Mouse (Mus musculus): Measurements from ENCODE around the gene Treml2. TPM values are rescaled to one million over a fixed set of nuclear protein-coding genes. Genes with fewer than 3 reads are reported as not detected.

Gene Treml2
- polyA plus RNA-seq, 1 experiment from 2014 or later, result 3.8 TPM

GRCm38 (mm10) chr17:48269833-48270232, 29.5 kb upstream of the Treml2 start:
- peaks cover 80% of the 10 kb centered on the region for H3K4me1 ChIP-seq (replicated peaks)
- 46% methylated on average over 4 of the region's 4 CpGs for WGBS (ENCODE audit: insufficient replicate concordance)
- peak overlapping the region; percentile 94; the same call in 1 of the 2 replicates for H3K27ac ChIP-seq (replicated peaks)
- no peaks in the 10 kb centered on the region for H3K36me3 ChIP-seq (replicated peaks)
- no peaks in the 10 kb centered on the region for H3K27me3 ChIP-seq
- H3K4me3 ChIP-seq (replicated peaks), result no peak overlapping the region
- no peak overlapping the region; the same call in 1 of the 2 replicates for H3K4me2 ChIP-seq
- no peak overlapping the region for H3K9ac ChIP-seq
- ATAC-seq (ENCODE audit: insufficient read depth), result no peak
- no peaks in the 10 kb centered on the region for H3K9me3 ChIP-seq (replicated peaks)

GRCm38 (mm10) chr17:48272158-48272557, 27.1 kb upstream of the Treml2 start:
- Histone ChIP-seq H3K4me1 (replicated peaks) (peaks cover 88% of the 10 kb centered on the region), H3K4me3 (replicated peaks) (peak overlapping the region; percentile 36)

GRCm38 (mm10) chr17:48272598-48272997, 26.7 kb upstream of the Treml2 start:
- Histone ChIP-seq H3K4me2 (peak overlapping the region; percentile 66), H3K4me3 (replicated peaks) (peak overlapping the region; percentile 36), H3K27ac (replicated peaks) (peak overlapping the region; percentile 94), H3K9me3 (replicated peaks) (no peaks in the 10 kb centered on the region), H3K9ac (peak overlapping the region; percentile 42), H3K36me3 (replicated peaks) (no peaks in the 10 kb centered on the region), H3K4me1 (replicated peaks) (peaks cover 83% of the 10 kb centered on the region), H3K27me3 (no peaks in the 10 kb centered on the region)
- 54% methylated on average over 4 of the region's 4 CpGs for WGBS (ENCODE audit: insufficient replicate concordance)
- ATAC-seq (ENCODE audit: insufficient read depth), result peak; percentile 48

More at GRCm38 (mm10) chr17:48272158-48272557, 27.1 kb upstream of the Treml2 start:
- Histone ChIP-seq H3K27me3 (no peaks in the 10 kb centered on the region), H3K36me3 (replicated peaks) (no peaks in the 10 kb centered on the region), H3K9me3 (replicated peaks) (no peaks in the 10 kb centered on the region), H3K27ac (replicated peaks) (peak overlapping the region; percentile 94), H3K9ac (peak overlapping the region; percentile 42), H3K4me2 (peak overlapping the region; percentile 66)
- WGBS (ENCODE audit: insufficient replicate concordance), result 16% methylated on average over 5 of the region's 5 CpGs
- ATAC-seq (ENCODE audit: insufficient read depth), result peak; percentile 96

- H3K36me3 ChIP-seq (replicated peaks), result no peaks in the 10 kb centered on the region
- H3K9me3 ChIP-seq (replicated peaks), result no peaks in the 10 kb centered on the region
- 48% methylated on average over 4 of the region's 4 CpGs for WGBS (ENCODE audit: insufficient replicate concordance)
- no peak overlapping the region for H3K4me3 ChIP-seq (replicated peaks)
- no peak overlapping the region for H3K4me2 ChIP-seq
- H3K27ac ChIP-seq (replicated peaks), result peak overlapping the region; percentile 94
- H3K9ac ChIP-seq, result no peak overlapping the region
- no peak for ATAC-seq (ENCODE audit: insufficient read depth)
- no peaks in the 10 kb centered on the region for H3K27me3 ChIP-seq
- peaks cover 81% of the 10 kb centered on the region for H3K4me1 ChIP-seq (replicated peaks)
These were observed 25.2 kb upstream of the Treml2 start for GRCm38 (mm10) chr17:48274098-48274497.

GRCm38 (mm10) chr17:48274885-48275284, 24.4 kb upstream of the Treml2 start:
- no peak overlapping the region for H3K4me2 ChIP-seq
- H3K4me3 ChIP-seq (replicated peaks), result no peak overlapping the region
- peaks cover 81% of the 10 kb centered on the region for H3K4me1 ChIP-seq (replicated peaks)
- H3K36me3 ChIP-seq (replicated peaks), result no peaks in the 10 kb centered on the region
- no peak overlapping the region for H3K9ac ChIP-seq
- H3K9me3 ChIP-seq (replicated peaks), result no peaks in the 10 kb centered on the region
- H3K27ac ChIP-seq (replicated peaks), result peak overlapping the region; percentile 94
- 19% methylated on average over 6 of the region's 6 CpGs for WGBS (ENCODE audit: insufficient replicate concordance)
- no peaks in the 10 kb centered on the region for H3K27me3 ChIP-seq
- no peak for ATAC-seq (ENCODE audit: insufficient read depth)

GRCm38 (mm10) chr17:48275736-48276135, 23.6 kb upstream of the Treml2 start:
- H3K36me3 ChIP-seq (replicated peaks), result no peaks in the 10 kb centered on the region
- H3K4me2 ChIP-seq, result no peak overlapping the region
- ATAC-seq (ENCODE audit: insufficient read depth), result no peak
- no peaks in the 10 kb centered on the region for H3K27me3 ChIP-seq
- H3K4me3 ChIP-seq (replicated peaks), result no peak overlapping the region
- H3K9me3 ChIP-seq (replicated peaks), result no peaks in the 10 kb centered on the region
- WGBS (ENCODE audit: insufficient replicate concordance), result 35% methylated on average over 7 of the region's 7 CpGs
- no peak overlapping the region for H3K9ac ChIP-seq
- no peak overlapping the region for H3K27ac ChIP-seq (replicated peaks)
- H3K4me1 ChIP-seq (replicated peaks), result peaks cover 80% of the 10 kb centered on the region

GRCm38 (mm10) chr17:48278381-48278780, 20.9 kb upstream of the Treml2 start:
- Histone ChIP-seq H3K4me3 (replicated peaks) (no peak overlapping the region), H3K4me2 (no peak overlapping the region), H3K9ac (no peak overlapping the region), H3K36me3 (replicated peaks) (no peaks in the 10 kb centered on the region), H3K27me3 (no peaks in the 10 kb centered on the region), H3K27ac (replicated peaks) (no peak overlapping the region), H3K4me1 (replicated peaks) (peaks cover 78% of the 10 kb centered on the region), H3K9me3 (replicated peaks) (no peaks in the 10 kb centered on the region)
- no peak for ATAC-seq (ENCODE audit: insufficient read depth)

- Histone ChIP-seq H3K4me2 (no peak overlapping the region), H3K27me3 (no peaks in the 10 kb centered on the region), H3K4me1 (replicated peaks) (peaks cover 74% of the 10 kb centered on the region), H3K9me3 (replicated peaks) (no peaks in the 10 kb centered on the region), H3K36me3 (replicated peaks) (no peaks in the 10 kb centered on the region), H3K4me3 (replicated peaks) (no peak overlapping the region), H3K9ac (no peak overlapping the region), H3K27ac (replicated peaks) (no peak overlapping the region)
- WGBS (ENCODE audit: insufficient replicate concordance), result 47% methylated on average over 4 of the region's 4 CpGs
- no peak for ATAC-seq (ENCODE audit: insufficient read depth)
These were observed 20.3 kb upstream of the Treml2 start for GRCm38 (mm10) chr17:48279002-48279401.

GRCm38 (mm10) chr17:48280943-48281738, 18.2 kb upstream of the Treml2 start:
- WGBS (ENCODE audit: insufficient replicate concordance), result 22% methylated on average over 18 of the region's 18 CpGs
- H3K27ac ChIP-seq (replicated peaks), result peak overlapping the region; percentile 58
- no peaks in the 10 kb centered on the region for H3K27me3 ChIP-seq
- peak overlapping the region; percentile 71 for H3K4me2 ChIP-seq
- H3K36me3 ChIP-seq (replicated peaks), result no peaks in the 10 kb centered on the region
- H3K9me3 ChIP-seq (replicated peaks), result no peaks in the 10 kb centered on the region
- ATAC-seq (ENCODE audit: insufficient read depth), result peak; percentile 52
- peaks cover 52% of the 10 kb centered on the region for H3K4me1 ChIP-seq (replicated peaks)
- H3K4me3 ChIP-seq (replicated peaks), result peak overlapping the region; percentile 56
- peak overlapping the region; percentile 52 for H3K9ac ChIP-seq

- peak; percentile 36; the same call in 1 of the 2 replicates for ATAC-seq (ENCODE audit: insufficient read depth)
- Histone ChIP-seq H3K27ac (replicated peaks) (peak overlapping the region; percentile 58), H3K4me3 (replicated peaks) (peak overlapping the region; percentile 56), H3K36me3 (replicated peaks) (no peaks in the 10 kb centered on the region), H3K27me3 (no peaks in the 10 kb centered on the region), H3K9ac (peak overlapping the region; percentile 52), H3K4me1 (replicated peaks) (peaks cover 51% of the 10 kb centered on the region), H3K4me2 (peak overlapping the region; percentile 71), H3K9me3 (replicated peaks) (no peaks in the 10 kb centered on the region)
- 5% methylated on average over 3 of the region's 3 CpGs for WGBS (ENCODE audit: insufficient replicate concordance)
These were observed 17.6 kb upstream of the Treml2 start for GRCm38 (mm10) chr17:48281739-48282085.

GRCm38 (mm10) chr17:48286765-48287164, 12.5 kb upstream of the Treml2 start:
- no peak for ATAC-seq (ENCODE audit: insufficient read depth)
- 25% methylated on average over 1 of the region's 1 CpGs for WGBS (ENCODE audit: insufficient replicate concordance)

More at GRCm38 (mm10) chr17:48286765-48287164, 12.5 kb upstream of the Treml2 start:
- Histone ChIP-seq H3K36me3 (replicated peaks) (no peaks in the 10 kb centered on the region), H3K4me1 (replicated peaks) (peaks cover 16% of the 10 kb centered on the region), H3K4me3 (replicated peaks) (no peak overlapping the region), H3K9me3 (replicated peaks) (no peaks in the 10 kb centered on the region), H3K27ac (replicated peaks) (no peak overlapping the region), H3K4me2 (no peak overlapping the region), H3K27me3 (no peaks in the 10 kb centered on the region), H3K9ac (no peak overlapping the region)
